In genomic region chr10:37725609-37726008, GRCm38 (mm10) we compare ENCODE assay signal across 11 mouse cellular contexts.
"Had no signal": no experiment of that assay in that cellular context is flagged by ENCODE, and none has a peak within 500 bp of the region (broad histone marks: within the 10 kb centered on the region; RNA-seq: fewer than 3 reads in every experiment).

No protein-coding gene starts in this region.

- H3K4me2 ChIP-seq: kidney, embryonic 15.5 days; limb, embryonic 13.5 days; neural tube, embryonic 12.5 days had no signal

- DNase-seq: kidney, adult 18-20 months; kidney, postnatal 14 days; left cerebral cortex, postnatal 4 days; lung, adult 18-20 months; thymus, adult 18-20 months; thymus, postnatal 14 days had no signal

- H3K4me3 ChIP-seq: kidney, embryonic 15.5 days; limb, embryonic 13.5 days; myocyte; neural tube, embryonic 12.5 days had no signal

- H3K9ac ChIP-seq: kidney, embryonic 15.5 days; limb, embryonic 13.5 days; liver, embryonic 14.5 days; neural tube, embryonic 12.5 days had no signal

- H3K36me3 ChIP-seq: kidney, embryonic 15.5 days; limb, embryonic 13.5 days; neural tube, embryonic 12.5 days had no signal

- H3K27ac ChIP-seq: kidney, embryonic 15.5 days; limb, embryonic 13.5 days; liver, embryonic 14.5 days; neural tube, embryonic 12.5 days had no signal

- H3K27me3 ChIP-seq: kidney, embryonic 15.5 days; limb, embryonic 13.5 days; neural tube, embryonic 12.5 days had no signal

- H3K9me3 ChIP-seq: kidney, embryonic 15.5 days; limb, embryonic 13.5 days; neural tube, embryonic 12.5 days had no signal

- H3K4me1 ChIP-seq: kidney, embryonic 15.5 days; neural tube, embryonic 12.5 days had no signal
